Mouse (Mus musculus): Measurements from ENCODE around the gene Gm11595. TPM values are rescaled to one million over a fixed set of nuclear protein-coding genes. Genes with fewer than 3 reads are reported as not detected.
"Not testable (repeated sequence)": the region's sequence is repeated elsewhere in the genome, so short reads cannot be mapped to it uniquely, and the experiment has no call there.

The Gm11595 gene
- not detected in 2 replicates for polyA plus RNA-seq (2016; fragmentation: Nextera tagmentation; extraction: Ambion mirVana)

DNA sequence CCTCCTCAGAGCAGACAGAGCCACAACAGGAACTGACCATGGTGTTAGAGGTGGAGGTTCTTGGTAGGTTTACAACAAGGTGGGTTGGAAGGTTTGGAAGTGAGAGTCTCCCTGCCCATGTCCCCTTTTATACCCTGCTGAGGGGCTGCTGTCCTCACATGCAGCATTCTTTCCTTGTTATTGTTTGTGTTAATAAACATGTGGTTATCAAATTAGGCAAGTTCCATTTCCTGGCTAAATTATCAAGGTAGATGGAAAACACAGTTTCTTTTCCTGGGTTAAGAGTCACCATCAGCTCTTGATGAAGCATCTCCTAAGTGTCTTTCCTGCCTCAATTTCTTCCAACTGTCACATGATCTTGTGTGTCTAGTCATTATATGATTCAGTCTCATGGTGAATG, at the start of gene Gm11595:
Gm11595 (minus strand) TSS at position 101 of the 400 bp plus-strand sequence.
- H3K27me3 ChIP-seq (replicated peaks); H3K27ac ChIP-seq; H3K9ac ChIP-seq; ATAC-seq; H3K36me3 ChIP-seq; H3K4me1 ChIP-seq; H3K4me3 ChIP-seq; H3K9me3 ChIP-seq (replicated peaks); H3K4me2 ChIP-seq: not testable (repeated sequence)

DNA sequence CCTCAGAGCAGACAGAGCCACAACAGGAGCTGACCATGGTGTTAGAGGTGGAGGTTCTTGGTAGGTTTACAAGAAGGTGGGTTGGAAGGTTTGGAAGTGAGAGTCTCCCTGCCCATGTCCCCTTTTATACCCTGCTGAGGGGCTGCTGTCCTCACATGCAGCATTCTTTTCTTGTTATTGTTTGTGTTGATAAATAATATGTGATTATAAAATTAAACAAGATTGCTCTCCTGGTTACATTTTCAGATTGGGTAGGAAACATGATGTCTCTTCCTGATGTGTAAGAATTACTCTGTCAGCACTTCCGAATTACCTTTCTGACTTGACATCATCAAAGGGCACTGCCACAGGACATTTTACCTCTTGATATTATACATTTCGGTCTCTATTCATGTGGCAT, 42.9 kb upstream of the Gm11595 start, which contains the start of gene Gm11564:
Gm11564 (minus strand) TSS at position 101 of the 400 bp plus-strand sequence.
- H3K4me3 ChIP-seq; H3K4me2 ChIP-seq; H3K4me1 ChIP-seq; H3K9me3 ChIP-seq (replicated peaks); H3K27ac ChIP-seq; ATAC-seq; H3K36me3 ChIP-seq; H3K9ac ChIP-seq; H3K27me3 ChIP-seq (replicated peaks): not testable (repeated sequence)
- 59% methylated on average over 2 of the region's 2 CpGs for WGBS (ENCODE audit: insufficient replicate concordance)

DNA sequence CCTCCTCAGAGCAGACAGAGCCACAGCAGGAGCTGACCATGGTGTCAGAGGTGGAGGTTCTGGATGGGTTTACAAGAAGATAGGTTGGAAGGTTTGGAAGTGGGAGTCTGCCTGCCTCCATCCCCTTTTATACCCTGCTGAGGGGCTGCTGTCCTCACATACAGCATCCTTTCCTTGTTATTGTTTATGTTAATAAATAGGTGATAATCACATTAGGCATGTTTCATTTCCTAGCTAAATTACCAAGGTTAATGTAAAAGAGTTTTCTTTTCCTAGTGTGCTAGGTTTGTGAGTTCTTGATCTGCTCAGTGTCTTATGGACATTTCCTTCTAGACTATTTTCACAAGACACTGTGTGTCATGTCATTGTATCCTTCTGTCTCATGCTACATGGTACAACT, 37.1 kb upstream of the Gm11595 start, which contains the start of gene Krtap4-13:
Krtap4-13 (minus strand) TSS at position 101 of the 400 bp plus-strand sequence.
- H3K9me3 ChIP-seq (replicated peaks); H3K9ac ChIP-seq; H3K4me3 ChIP-seq; ATAC-seq; H3K4me1 ChIP-seq; H3K36me3 ChIP-seq; H3K27ac ChIP-seq; H3K27me3 ChIP-seq (replicated peaks); H3K4me2 ChIP-seq: not testable (repeated sequence)

- H3K4me1 ChIP-seq; H3K9ac ChIP-seq; H3K27me3 ChIP-seq (replicated peaks); ATAC-seq; H3K9me3 ChIP-seq (replicated peaks); H3K4me2 ChIP-seq; H3K4me3 ChIP-seq; H3K27ac ChIP-seq; H3K36me3 ChIP-seq: not testable (repeated sequence)
- no CpG with 5 or more reads among the region's 1 CpGs for WGBS (ENCODE audit: insufficient replicate concordance)
Observed at GRCm38 (mm10) chr11:99804346-99804745, 31.6 kb upstream of the Gm11595 start, which contains the start of gene Gm11554. TSS of gene Gm11554 (minus strand) at chr11:99804446.

DNA sequence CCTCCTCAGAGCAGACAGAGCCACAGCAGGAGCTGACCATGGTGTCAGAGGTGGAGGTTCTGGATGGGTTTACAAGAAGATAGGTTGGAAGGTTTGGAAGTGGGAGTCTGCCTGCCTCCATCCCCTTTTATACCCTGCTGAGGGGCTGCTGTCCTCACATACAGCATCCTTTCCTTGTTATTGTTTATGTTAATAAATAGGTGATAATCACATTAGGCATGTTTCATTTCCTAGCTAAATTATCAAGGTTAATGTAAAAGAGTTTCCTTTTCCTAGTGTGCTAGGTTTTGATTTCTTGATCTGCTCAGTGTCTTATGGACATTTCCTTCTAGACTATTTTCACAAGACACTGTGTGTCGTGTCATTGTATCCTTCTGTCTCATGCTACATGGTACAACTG, 26.1 kb upstream of the Gm11595 start, which contains the start of gene Gm11569:
Gm11569 (minus strand) TSS at position 101 of the 400 bp plus-strand sequence.
- H3K4me3 ChIP-seq; H3K9ac ChIP-seq; H3K9me3 ChIP-seq (replicated peaks); H3K36me3 ChIP-seq; H3K27me3 ChIP-seq (replicated peaks); H3K4me1 ChIP-seq; H3K27ac ChIP-seq; ATAC-seq; H3K4me2 ChIP-seq: not testable (repeated sequence)
- no CpG with 5 or more reads among the region's 1 CpGs for WGBS (ENCODE audit: insufficient replicate concordance)

DNA sequence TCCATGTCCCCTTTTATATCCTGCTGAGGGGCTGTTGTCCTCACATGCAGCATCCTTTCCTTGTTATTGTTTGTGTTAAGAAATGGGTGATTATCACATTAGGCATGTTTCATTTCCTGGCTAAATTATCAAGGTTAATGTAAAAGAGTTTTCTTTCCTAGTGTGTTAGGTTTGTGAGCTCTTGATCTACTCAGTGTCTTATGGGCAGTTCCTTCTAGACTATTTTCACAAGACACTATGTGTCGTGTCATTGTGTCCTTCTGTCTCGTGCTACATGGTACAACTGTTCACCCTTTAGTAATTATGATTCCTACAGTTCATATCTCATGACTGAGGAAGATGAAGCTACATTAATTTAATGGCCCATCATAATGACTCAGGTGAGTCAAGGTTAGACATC, 20.7 kb upstream of the Gm11595 start, which contains the start of gene Gm11596:
Gm11596 (minus strand) TSS at position 101 of the 400 bp plus-strand sequence.
- no peaks in the 10 kb centered on the region for H3K36me3 ChIP-seq
- 58% methylated on average over 2 of the region's 2 CpGs for WGBS (ENCODE audit: insufficient replicate concordance)
- H3K4me2 ChIP-seq, result no peak within 1 kb of the TSS
- H3K9ac ChIP-seq, result no peak within 1 kb of the TSS
- no peaks in the 10 kb centered on the region for H3K4me1 ChIP-seq
- no peak within 1 kb of the TSS for H3K4me3 ChIP-seq
- H3K9me3 ChIP-seq (replicated peaks), result no peaks in the 10 kb centered on the region
- ATAC-seq, result no peak
- no peak within 1 kb of the TSS for H3K27ac ChIP-seq
- H3K27me3 ChIP-seq (replicated peaks), result no peaks in the 10 kb centered on the region

GRCm38 (mm10) chr11:99784900-99785299, 12.2 kb upstream of the Gm11595 start, which contains the start of gene Krtap4-9:
TSS of gene Krtap4-9 (plus strand) at chr11:99785200.
- not testable (repeated sequence) for H3K4me1 ChIP-seq, ATAC-seq, H3K27ac ChIP-seq

DNA sequence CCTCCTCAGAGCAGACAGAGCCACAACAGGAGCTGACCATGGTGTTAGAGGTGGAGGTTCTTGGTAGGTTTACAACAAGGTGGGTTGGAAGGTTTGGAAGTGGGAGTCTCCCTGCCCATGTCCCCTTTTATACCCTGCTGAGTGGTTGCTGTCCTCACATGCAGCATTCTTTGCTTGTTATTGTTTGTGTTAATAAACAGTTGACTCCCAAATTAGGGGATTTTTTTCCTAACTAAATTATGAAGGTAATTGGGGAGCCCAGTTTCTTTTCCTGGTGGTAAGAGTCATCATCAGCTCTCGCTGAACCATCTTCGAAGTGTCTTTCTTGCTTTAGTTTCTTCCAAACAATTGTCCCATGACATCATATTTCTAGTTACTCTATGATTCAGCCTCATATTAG, 7.9 kb upstream of the Gm11595 start, which contains the start of gene Krtap4-8:
Krtap4-8 (minus strand) TSS at position 101 of the 400 bp plus-strand sequence.
- Histone ChIP-seq H3K4me3 (no peak within 1 kb of the TSS), H3K9me3 (replicated peaks) (no peaks in the 10 kb centered on the region), H3K27ac (no peak within 1 kb of the TSS), H3K4me1 (no peaks in the 10 kb centered on the region), H3K9ac (no peak within 1 kb of the TSS), H3K27me3 (replicated peaks) (no peaks in the 10 kb centered on the region), H3K36me3 (no peaks in the 10 kb centered on the region), H3K4me2 (no peak within 1 kb of the TSS)
- whole genome bisulfite sequencing (ENCODE audit: insufficient replicate concordance), result 72% methylated on average over 2 of the region's 2 CpGs
- no peak for ATAC-seq

More at GRCm38 (mm10) chr11:99784900-99785299, 12.2 kb upstream of the Gm11595 start, which contains the start of gene Krtap4-9:
- not testable (repeated sequence) for H3K9me3 ChIP-seq (replicated peaks); H3K4me3 ChIP-seq; H3K4me2 ChIP-seq; H3K9ac ChIP-seq; H3K36me3 ChIP-seq; H3K27me3 ChIP-seq (replicated peaks)

DNA sequence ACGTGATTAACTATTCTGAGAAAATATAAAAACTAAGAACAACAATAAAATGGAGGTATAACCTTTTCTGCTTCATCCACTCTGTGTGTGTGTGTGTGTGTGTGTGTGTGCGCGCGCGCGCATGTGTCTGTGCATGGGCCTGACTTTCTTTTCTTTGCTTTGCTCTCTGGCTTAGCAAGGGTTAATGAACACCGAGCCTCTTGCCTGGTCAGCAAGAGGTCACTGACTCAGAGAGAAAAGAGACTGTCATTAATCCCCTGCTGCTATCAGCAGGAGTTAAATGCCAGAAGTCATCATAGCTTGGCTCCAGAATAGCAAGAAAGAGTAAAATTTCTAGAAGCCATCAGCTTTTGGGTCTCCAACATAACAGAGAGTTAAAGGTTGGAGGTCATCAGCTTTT, 5.7 kb upstream of the Gm11595 start:
- 69% methylated on average over 7 of the region's 7 CpGs for WGBS (ENCODE audit: insufficient replicate concordance)
- no peak for ATAC-seq
- H3K27ac ChIP-seq, result no peak overlapping the region

GRCm38 (mm10) chr11:99768410-99768809, 4.3 kb downstream of the Gm11595 start:
- H3K9ac ChIP-seq, result no peak overlapping the region
- H3K27me3 ChIP-seq (replicated peaks), result no peaks in the 10 kb centered on the region
- 43% methylated on average over 2 of the region's 2 CpGs for WGBS (ENCODE audit: insufficient replicate concordance)
- no peak for ATAC-seq
- H3K4me2 ChIP-seq, result no peak overlapping the region
- H3K27ac ChIP-seq, result no peak overlapping the region
- no peak overlapping the region for H3K4me3 ChIP-seq
- H3K4me1 ChIP-seq, result no peaks in the 10 kb centered on the region
- H3K9me3 ChIP-seq (replicated peaks), result no peaks in the 10 kb centered on the region
- H3K36me3 ChIP-seq, result no peaks in the 10 kb centered on the region

More for the DNA sequence above, 5.7 kb upstream of the Gm11595 start:
- Histone ChIP-seq H3K9ac (no peak overlapping the region), H3K27me3 (replicated peaks) (no peaks in the 10 kb centered on the region), H3K4me2 (no peak overlapping the region), H3K4me3 (no peak overlapping the region), H3K4me1 (no peaks in the 10 kb centered on the region), H3K9me3 (replicated peaks) (no peaks in the 10 kb centered on the region), H3K36me3 (no peaks in the 10 kb centered on the region)

- no peak overlapping the region for H3K4me2 ChIP-seq
- no peaks in the 10 kb centered on the region for H3K4me1 ChIP-seq
- WGBS (ENCODE audit: insufficient replicate concordance), result 48% methylated on average over 1 of the region's 1 CpGs
- H3K4me3 ChIP-seq, result no peak overlapping the region
- no peak overlapping the region for H3K27ac ChIP-seq
- H3K9me3 ChIP-seq (replicated peaks), result no peaks in the 10 kb centered on the region
- no peak overlapping the region for H3K9ac ChIP-seq
- no peaks in the 10 kb centered on the region for H3K27me3 ChIP-seq (replicated peaks)
- ATAC-seq, result no peak
- no peaks in the 10 kb centered on the region for H3K36me3 ChIP-seq
Observed at GRCm38 (mm10) chr11:99758877-99759276, 13.8 kb downstream of the Gm11595 start.

- Histone ChIP-seq H3K4me3 (no peak overlapping the region), H3K4me2 (no peak overlapping the region), H3K4me1 (no peaks in the 10 kb centered on the region), H3K27ac (no peak overlapping the region), H3K9me3 (replicated peaks) (no peaks in the 10 kb centered on the region), H3K36me3 (no peaks in the 10 kb centered on the region), H3K27me3 (replicated peaks) (no peaks in the 10 kb centered on the region), H3K9ac (no peak overlapping the region)
- 69% methylated on average over 3 of the region's 3 CpGs for WGBS (ENCODE audit: insufficient replicate concordance)
- ATAC-seq, result no peak
Observed at GRCm38 (mm10) chr11:99743985-99744384, 28.7 kb downstream of the Gm11595 start.

DNA sequence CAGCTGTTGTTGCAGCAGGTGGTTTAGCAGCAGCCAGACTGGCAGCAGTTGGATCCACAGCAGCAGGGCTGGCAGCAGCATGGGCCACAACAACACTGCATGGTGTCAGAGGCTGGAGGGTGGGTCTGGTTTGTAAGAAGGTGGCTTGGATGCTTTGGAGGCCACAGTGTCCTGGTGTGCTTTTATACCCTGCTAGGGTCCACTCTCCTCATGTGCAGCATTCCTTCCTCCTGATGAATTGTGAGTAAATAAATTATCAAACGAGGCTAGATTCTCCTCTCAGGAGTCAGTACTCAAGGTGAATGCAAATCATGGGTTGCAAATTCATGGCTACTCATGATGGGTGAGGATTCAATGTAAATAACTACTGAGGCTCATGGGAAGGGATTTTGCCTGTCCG, 38.5 kb downstream of the Gm11595 start, which contains the start of gene Gm14180:
Gm14180 (minus strand) TSS at position 101 of the 400 bp plus-strand sequence.
- no peak within 1 kb of the TSS for H3K4me3 ChIP-seq
- no peak within 1 kb of the TSS for H3K27ac ChIP-seq
- no peaks in the 10 kb centered on the region for H3K27me3 ChIP-seq (replicated peaks)
- WGBS (ENCODE audit: insufficient replicate concordance), result 47% methylated on average over 2 of the region's 2 CpGs
- H3K36me3 ChIP-seq, result no peaks in the 10 kb centered on the region
- H3K4me2 ChIP-seq, result no peak within 1 kb of the TSS
- no peak within 1 kb of the TSS for H3K9ac ChIP-seq
- ATAC-seq, result no peak
- H3K4me1 ChIP-seq, result no peaks in the 10 kb centered on the region
- no peaks in the 10 kb centered on the region for H3K9me3 ChIP-seq (replicated peaks)

All from liver, embryonic 12.5 days (tissue).